Mouse (Mus musculus): Measurements from ENCODE around the gene Rab26. TPM values are rescaled to one million over a fixed set of nuclear protein-coding genes. Genes with fewer than 3 reads are reported as not detected.

The Rab26 gene
- polyA plus RNA-seq (2021), result 0.40 TPM

DNA sequence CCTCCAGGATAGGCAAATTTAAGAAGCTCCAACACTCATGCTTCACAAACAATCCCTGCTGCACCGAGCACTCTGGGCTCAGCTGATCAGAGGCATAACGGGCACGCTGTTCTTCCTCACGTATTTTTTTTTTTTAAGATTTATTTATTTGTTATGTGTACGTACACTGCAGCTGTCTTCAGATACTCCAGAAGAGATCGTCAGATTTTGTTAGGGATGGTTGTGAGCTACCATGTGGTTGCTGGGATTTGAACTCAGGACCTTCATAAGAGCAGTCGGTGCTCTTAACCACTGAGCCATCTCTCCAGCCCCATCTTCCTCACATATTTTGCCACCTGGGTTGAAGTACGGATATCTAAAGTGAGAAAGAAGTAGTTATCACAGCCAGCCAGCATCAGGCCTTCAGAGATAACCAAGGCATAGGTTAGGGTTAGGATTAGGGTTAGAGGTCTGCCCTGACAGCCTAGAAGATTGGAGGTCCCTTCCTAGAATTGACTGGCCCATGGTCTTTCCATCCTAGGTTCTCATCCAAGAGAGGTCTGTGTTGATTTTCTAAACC, at the start of gene Rab26:
Rab26 (minus strand) TSS at position 51 of the 559 bp plus-strand sequence.
- no peak for DNase-seq (ENCODE audit: low read depth, low spot score)
- POLR2A ChIA-PET, result interaction anchor here (0.6 kb wide), 1 partner anchor 1016 kb away, joined by 3 read pairs; no protein-coding TSS in a partner anchor
- CTCF ChIA-PET, result no interaction called here
- H3K27me3 ChIP-seq, result no peaks in the 10 kb centered on the region
- ATAC-seq, result no peak
- no peak for TF ChIP-seq CTCF (IDR thresholded peaks at IDR 0.05)
- in situ Hi-C loops (cut with MboI; ENCODE audit: low pct_unique_long_range_greater_than_20kb), result loop anchor here (5.0 kb wide), 1 partner anchor 128 kb away; no protein-coding TSS in a partner anchor

DNA sequence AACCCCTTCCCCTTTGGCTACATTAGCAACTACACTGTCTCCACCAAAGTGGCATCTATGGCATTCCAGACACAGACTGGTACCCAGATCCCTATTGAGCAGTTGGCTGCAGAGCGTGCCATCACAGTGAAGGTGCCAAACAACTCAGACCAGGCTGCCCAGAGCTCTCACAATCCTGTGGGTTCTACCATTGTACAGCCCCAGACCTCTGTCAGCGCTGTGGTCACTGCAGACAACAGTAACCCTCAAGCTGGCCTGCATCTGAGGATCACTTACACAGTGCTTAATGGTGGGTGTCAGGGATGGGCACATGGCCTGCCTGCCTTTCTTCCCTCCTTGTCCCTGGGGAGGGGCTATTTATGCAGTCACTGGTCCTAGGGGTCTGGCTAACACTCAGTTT, 46.3 kb upstream of the Rab26 start:
- POLR2A ChIA-PET, result interaction anchor here (0.6 to 0.7 kb wide), 2 partner anchors 11 to 83 kb away, joined by 3 to 8 read pairs; no protein-coding TSS in a partner anchor
- CTCF ChIA-PET, result no interaction called here
- in situ Hi-C loops (cut with MboI; ENCODE audit: low pct_unique_long_range_greater_than_20kb), result no loop called here
- no peaks in the 10 kb centered on the region for H3K27me3 ChIP-seq
- TF ChIP-seq CTCF (IDR thresholded peaks at IDR 0.05), result no peak
- DNase-seq (ENCODE audit: low read depth, low spot score), result no peak
- ATAC-seq, result no peak

DNA sequence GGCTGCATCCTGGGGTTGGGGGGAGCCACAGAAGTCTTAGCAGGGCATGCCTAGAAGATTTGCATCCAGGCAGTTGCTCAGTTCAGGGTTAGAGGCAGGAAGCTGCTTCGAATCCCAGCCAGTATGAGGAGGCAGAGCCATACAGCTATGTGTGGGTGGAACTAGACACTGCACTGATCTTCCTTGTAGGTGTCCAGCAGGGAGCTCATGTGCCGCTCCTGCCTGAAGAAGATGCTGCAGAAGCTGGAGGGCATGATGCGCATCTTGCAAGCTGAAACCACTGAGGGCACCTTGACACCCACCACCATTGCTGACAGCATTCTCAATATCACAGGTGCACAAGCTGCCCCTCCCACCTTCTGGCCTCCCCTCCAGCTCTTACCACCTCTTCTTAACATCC, 45.5 kb upstream of the Rab26 start:
- no peak for DNase-seq (ENCODE audit: low read depth, low spot score)
- CTCF ChIA-PET, result interaction anchor here (1.5 kb wide), 1 partner anchor 100 kb away, joined by 3 read pairs; the partner anchor contains the start of gene Mlst8
- TF ChIP-seq CTCF (IDR thresholded peaks at IDR 0.05), result no peak
- in situ Hi-C loops (cut with MboI; ENCODE audit: low pct_unique_long_range_greater_than_20kb), result no loop called here
- POLR2A ChIA-PET, result interaction anchor here (0.7 to 0.8 kb wide), 2 partner anchors 11 to 26 kb away, joined by 3 read pairs; no protein-coding TSS in a partner anchor
- ATAC-seq, result no peak
- no peaks in the 10 kb centered on the region for H3K27me3 ChIP-seq

DNA sequence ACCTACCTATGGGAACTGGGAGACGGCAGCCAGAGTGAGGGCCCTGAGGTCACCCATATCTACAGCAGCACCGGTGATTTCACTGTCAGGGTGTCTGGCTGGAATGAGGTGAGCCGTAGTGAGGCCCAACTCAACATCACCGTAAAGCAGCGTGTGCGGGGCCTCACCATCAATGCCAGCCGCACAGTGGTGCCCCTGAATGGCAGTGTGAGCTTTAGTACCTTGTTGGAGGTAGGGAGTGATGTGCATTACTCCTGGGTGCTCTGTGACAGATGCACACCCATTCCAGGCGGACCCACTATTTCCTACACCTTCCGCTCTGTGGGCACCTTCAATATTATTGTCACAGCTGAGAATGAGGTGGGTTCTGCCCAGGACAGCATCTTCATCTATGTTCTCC, 39.8 kb upstream of the Rab26 start:
- no peak for TF ChIP-seq CTCF (IDR thresholded peaks at IDR 0.05)
- ATAC-seq, result no peak
- H3K27me3 ChIP-seq, result no peaks in the 10 kb centered on the region
- ChIA-PET CTCF (interaction anchor here (0.9 kb wide), 1 partner anchor 10 kb away, joined by 4 read pairs; no protein-coding TSS in a partner anchor), POLR2A (interaction anchor here (0.6 kb wide), 1 partner anchor 121 kb away, joined by 3 read pairs; no protein-coding TSS in a partner anchor)
- in situ Hi-C loops (cut with MboI; ENCODE audit: low pct_unique_long_range_greater_than_20kb), result no loop called here
- DNase-seq (ENCODE audit: low read depth, low spot score), result no peak

DNA sequence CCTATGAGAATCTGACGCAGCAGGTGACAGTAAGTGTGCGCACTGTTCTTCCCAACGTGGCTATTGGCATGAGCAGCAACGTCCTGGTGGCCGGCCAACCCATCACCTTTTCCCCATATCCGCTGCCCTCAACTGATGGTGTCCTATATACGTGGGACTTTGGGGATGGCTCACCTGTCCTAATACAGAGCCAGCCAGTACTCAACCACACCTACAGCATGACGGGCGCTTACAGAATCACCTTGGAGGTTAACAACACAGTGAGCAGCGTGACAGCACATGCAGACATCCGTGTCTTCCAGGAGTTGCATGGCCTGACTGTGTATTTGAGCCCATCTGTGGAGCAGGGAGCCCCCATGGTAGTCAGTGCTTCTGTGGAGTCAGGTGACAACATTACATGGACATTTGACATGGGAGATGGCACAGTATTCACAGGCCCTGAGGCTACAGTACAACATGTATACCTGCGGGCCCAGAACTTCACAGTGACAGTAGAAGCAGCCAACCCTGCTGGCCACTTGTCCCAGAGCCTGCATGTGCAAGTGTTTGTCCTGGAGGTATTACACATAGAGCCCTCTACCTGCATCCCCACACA, 38.7 kb upstream of the Rab26 start:
- H3K27me3 ChIP-seq, result no peaks in the 10 kb centered on the region
- in situ Hi-C loops (cut with MboI; ENCODE audit: low pct_unique_long_range_greater_than_20kb), result no loop called here
- POLR2A ChIA-PET, result no interaction called here
- DNase-seq (ENCODE audit: low read depth, low spot score) (no peak), ATAC-seq (no peak)
- TF ChIP-seq CTCF (IDR thresholded peaks at IDR 0.05), result no peak
- CTCF ChIA-PET, result no interaction called here

DNA sequence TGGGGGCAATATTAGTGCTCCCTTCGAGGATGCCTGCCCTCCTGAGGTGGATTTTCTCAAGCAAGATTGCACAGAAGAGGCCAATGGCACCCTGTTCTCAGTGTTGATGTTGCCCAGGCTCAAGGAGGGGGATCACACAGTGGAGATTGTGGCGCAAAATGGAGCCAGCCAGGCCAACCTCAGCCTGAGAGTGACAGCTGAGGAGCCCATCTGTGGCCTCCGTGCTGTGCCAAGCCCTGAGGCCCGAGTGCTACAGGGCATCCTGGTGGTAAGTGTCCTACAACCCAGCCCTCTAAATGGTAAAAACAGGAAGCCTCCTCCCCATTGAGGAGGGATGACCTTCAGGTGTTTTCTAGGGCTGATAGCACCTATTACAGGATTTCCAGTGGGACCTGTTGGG, 35.8 kb upstream of the Rab26 start:
- ChIA-PET CTCF (no interaction called here), POLR2A (no interaction called here)
- in situ Hi-C loops (cut with MboI; ENCODE audit: low pct_unique_long_range_greater_than_20kb), result no loop called here

DNA sequence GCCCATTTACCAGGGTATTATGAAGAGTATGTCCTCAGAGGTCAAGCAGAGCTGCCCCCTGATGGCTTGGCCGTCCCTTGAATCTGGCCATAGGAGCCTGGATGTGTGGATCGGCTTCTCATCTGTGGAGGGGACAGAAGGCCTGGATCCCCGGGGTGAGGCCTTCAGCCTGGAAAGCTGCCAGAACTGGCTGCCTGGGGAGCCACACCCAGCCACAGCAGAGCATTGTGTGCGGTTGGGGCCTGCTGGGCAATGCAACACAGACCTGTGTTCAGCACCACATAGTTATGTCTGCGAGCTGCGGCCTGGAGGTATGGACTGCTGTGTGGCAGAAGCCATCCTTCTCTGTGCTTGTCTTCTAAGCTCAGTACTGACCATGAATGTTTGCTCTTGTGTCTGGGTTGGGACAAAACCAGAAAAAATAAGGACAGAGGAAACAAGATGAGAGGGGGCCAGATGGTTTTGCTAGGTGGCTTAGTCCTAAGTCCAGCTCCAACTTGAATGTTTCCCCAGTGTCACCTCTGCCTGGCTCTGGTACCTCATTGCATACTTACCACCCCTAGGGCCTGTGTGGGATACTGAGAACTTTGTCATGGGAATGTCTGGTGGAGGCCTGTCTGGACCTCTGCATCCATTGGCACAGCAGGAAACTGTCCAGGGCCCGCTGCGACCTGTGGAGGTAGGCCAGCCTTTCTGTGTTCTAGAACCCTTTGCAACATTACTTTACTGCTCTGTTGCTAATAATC, 33.2 kb upstream of the Rab26 start:
- CTCF ChIA-PET, result interaction anchor here (0.7 kb wide), 1 partner anchor 85 kb away, joined by 3 read pairs; no protein-coding TSS in a partner anchor
- no peak for DNase-seq (ENCODE audit: low read depth, low spot score)
- TF ChIP-seq CTCF (IDR thresholded peaks at IDR 0.05), result no peak
- no peak for ATAC-seq
- no peaks in the 10 kb centered on the region for H3K27me3 ChIP-seq
- POLR2A ChIA-PET, result interaction anchor here (1.1 kb wide), 1 partner anchor 18 kb away, joined by 3 read pairs; the partner anchor contains the start of gene Pkd1
- in situ Hi-C loops (cut with MboI; ENCODE audit: low pct_unique_long_range_greater_than_20kb), result no loop called here

More for the DNA sequence above, 35.8 kb upstream of the Rab26 start:
- TF ChIP-seq CTCF (IDR thresholded peaks at IDR 0.05), result no peak
- DNase-seq (ENCODE audit: low read depth, low spot score), result no peak
- H3K27me3 ChIP-seq, result no peaks in the 10 kb centered on the region
- no peak for ATAC-seq

DNA sequence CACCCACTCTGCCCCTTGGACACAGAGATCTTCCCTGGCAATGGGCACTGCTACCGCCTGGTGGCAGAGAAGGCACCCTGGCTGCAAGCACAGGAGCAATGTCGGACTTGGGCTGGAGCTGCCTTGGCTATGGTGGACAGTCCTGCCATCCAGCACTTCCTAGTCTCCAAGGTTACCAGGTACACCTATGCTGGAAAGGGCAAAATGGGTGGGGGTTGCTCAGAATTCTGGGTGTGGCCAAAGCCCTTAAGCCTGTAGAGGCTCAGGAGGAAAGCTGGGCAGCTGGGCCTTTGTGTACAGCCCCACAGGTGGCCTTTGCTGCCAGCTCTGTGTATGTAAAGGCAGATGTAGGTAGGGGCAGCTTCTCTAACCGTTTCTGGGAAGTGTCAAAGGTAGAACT, 31.8 kb upstream of the Rab26 start:
- TF ChIP-seq CTCF (IDR thresholded peaks at IDR 0.05), result no peak
- ChIA-PET CTCF (interaction anchor here (1.4 kb wide), 1 partner anchor 50 kb away, joined by 3 read pairs; no protein-coding TSS in a partner anchor), POLR2A (no interaction called here)
- in situ Hi-C loops (cut with MboI; ENCODE audit: low pct_unique_long_range_greater_than_20kb), result no loop called here
- no peaks in the 10 kb centered on the region for H3K27me3 ChIP-seq
- ATAC-seq (no peak), DNase-seq (ENCODE audit: low read depth, low spot score) (no peak)

DNA sequence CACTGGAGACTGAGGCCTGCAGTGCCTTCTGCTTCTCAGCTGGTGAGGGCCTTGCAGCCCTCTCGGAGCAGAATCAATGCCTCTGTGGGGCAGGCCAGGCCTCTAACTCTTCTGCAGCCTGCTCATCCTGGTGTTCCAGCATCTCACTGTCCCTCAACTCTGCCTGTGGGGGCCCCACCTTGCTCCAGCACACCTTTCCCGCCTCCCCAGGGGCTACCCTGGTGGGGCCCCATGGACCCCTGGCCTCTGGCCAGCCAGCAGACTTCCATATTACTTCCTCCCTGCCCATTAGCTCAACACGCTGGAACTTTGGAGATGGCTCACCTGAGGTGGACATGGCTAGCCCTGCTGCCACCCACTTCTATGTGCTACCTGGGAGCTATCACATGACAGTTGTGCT, 31.1 kb upstream of the Rab26 start:
- ATAC-seq, result no peak
- no peaks in the 10 kb centered on the region for H3K27me3 ChIP-seq
- in situ Hi-C loops (cut with MboI; ENCODE audit: low pct_unique_long_range_greater_than_20kb), result no loop called here
- TF ChIP-seq CTCF (IDR thresholded peaks at IDR 0.05), result no peak
- CTCF ChIA-PET, result interaction anchor here (1.2 to 1.4 kb wide), 2 partner anchors 21 to 50 kb away, joined by 3 read pairs; no protein-coding TSS in a partner anchor
- POLR2A ChIA-PET, result no interaction called here
- DNase-seq (ENCODE audit: low read depth, low spot score), result no peak

DNA sequence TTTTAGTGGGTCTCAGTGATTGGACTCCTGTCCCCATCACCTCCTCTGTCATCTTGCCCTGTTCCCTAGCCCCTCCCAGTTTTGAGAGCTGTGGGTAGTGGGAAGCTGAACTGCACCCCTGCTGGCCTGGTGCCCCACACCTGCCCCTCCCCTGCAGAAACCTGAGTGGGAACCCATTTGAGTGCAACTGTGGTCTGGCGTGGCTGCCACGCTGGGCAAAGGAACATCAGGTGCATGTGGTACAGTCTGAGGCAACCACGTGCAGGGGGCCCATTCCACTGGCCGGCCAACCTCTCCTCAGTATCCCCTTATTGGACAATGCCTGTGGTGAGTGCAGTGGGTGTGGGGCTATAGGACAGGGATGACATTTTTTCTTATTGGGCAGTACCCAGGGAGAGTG, 30.4 kb upstream of the Rab26 start:
- ChIA-PET CTCF (interaction anchor here (1.2 kb wide), 1 partner anchor 20 kb away, joined by 3 read pairs; no protein-coding TSS in a partner anchor), POLR2A (no interaction called here)
- TF ChIP-seq CTCF (IDR thresholded peaks at IDR 0.05), result no peak
- no peak for ATAC-seq
- in situ Hi-C loops (cut with MboI; ENCODE audit: low pct_unique_long_range_greater_than_20kb), result no loop called here
- DNase-seq (ENCODE audit: low read depth, low spot score), result no peak
- H3K27me3 ChIP-seq, result no peaks in the 10 kb centered on the region
